Mouse (Mus musculus) MEL (cell line): ENCODE data around the gene Cry2. TPM values are rescaled to one million over a fixed set of nuclear protein-coding genes. Genes with fewer than 3 reads are reported as not detected.

Experiments
- DNase-seq: peaks from one replicate; pipeline ENCODE4 v3.0.0; 2011; ENCODE audit warnings: low read depth, low spot score
- H3K27ac ChIP-seq: 2 replicates; pipeline ENCODE4 v1.5.1; 2012; ENCODE audit warnings: low read depth, mild to moderate bottlenecking, control low read depth, low read length, moderate library complexity; ENCODE audit not compliant: control insufficient read depth
- H3K27me3 ChIP-seq, 2 experiments: fragments of 150-350 bp in 1 of 2; sonication (generic) in 1 of 2; 2 replicates each; pipeline ENCODE4 v1.6.1; 2012; ENCODE audit warnings: low read length in 2 of 2, mild to moderate bottlenecking in 2 of 2, improper control_type of control experiment in 1 of 2, moderate library complexity in 1 of 2; ENCODE audit not compliant: insufficient read depth in 2 of 2, control insufficient read depth in 1 of 2
- H3K36me3 ChIP-seq, 2 experiments: 2 replicates each; pipeline ENCODE4 v1.6.1; 2012 to 2014; ENCODE audit warnings: low read length in 2 of 2, improper control_type of control experiment in 1 of 2, inconsistent platforms in 1 of 2, mild to moderate bottlenecking in 1 of 2; ENCODE audit not compliant: insufficient read depth in 2 of 2, control insufficient read depth in 1 of 2
- H3K4me1 ChIP-seq, 2 experiments: fragments of 150-350 bp in 1 of 2; sonication (generic) in 1 of 2; 2 replicates each; pipeline ENCODE4 v1.6.1; 2012; ENCODE audit warnings: low read length in 2 of 2, improper control_type of control experiment in 1 of 2, mild to moderate bottlenecking in 1 of 2; ENCODE audit not compliant: insufficient read depth in 2 of 2, control insufficient read depth in 1 of 2
- H3K4me3 ChIP-seq, 2 experiments: fragments of 150-350 bp in 1 of 2; sonication (generic) in 1 of 2; 2 replicates each; pipeline ENCODE4 v1.5.1; 2012; ENCODE audit warnings: low read depth in 2 of 2, low read length in 2 of 2, mild to moderate bottlenecking in 2 of 2, moderate library complexity in 2 of 2, control low read depth in 1 of 2, improper control_type of control experiment in 1 of 2; ENCODE audit not compliant: control insufficient read depth in 1 of 2, insufficient read depth in 1 of 2
- H3K79me2 ChIP-seq: 2 replicates; pipeline ENCODE4 v1.6.1; 2012; ENCODE audit warnings: mild to moderate bottlenecking, low read length, moderate library complexity; ENCODE audit not compliant: control insufficient read depth, poor library complexity, insufficient read depth
- H3K9ac ChIP-seq: 2 replicates; pipeline ENCODE4 v1.6.1; 2012; ENCODE audit warnings: low read depth, mild to moderate bottlenecking, control low read depth, low read length, moderate library complexity; ENCODE audit not compliant: control insufficient read depth, poor library complexity, severe bottlenecking
- H3K9me3 ChIP-seq: fragments of 150-350 bp; sonication (generic); replicated peaks from 2 replicates; pipeline ENCODE4 v1.6.1; 2012; ENCODE audit warnings: mild to moderate bottlenecking, low read length, improper control_type of control experiment, moderate library complexity; ENCODE audit not compliant: insufficient read depth
- BHLHE40 ChIP-seq: IDR thresholded peaks from 2 replicates; pipeline ENCODE4 v1.6.1; 2012; ENCODE audit warnings: low read depth, mild to moderate bottlenecking, inconsistent platforms, low read length, improper control_type of control experiment, borderline replicate concordance
- CTCF ChIP-seq, 3 experiments: IDR thresholded peaks in 2 of 3; conservative IDR thresholded peaks in 1 of 3; 2 replicates each; pipeline ENCODE4 v1.5.1; 2011 to 2012; ENCODE audit warnings: low read length in 3 of 3, low read depth in 2 of 3, mild to moderate bottlenecking in 2 of 3, improper control_type of control experiment in 1 of 3, inconsistent platforms in 1 of 3, mixed read lengths in 1 of 3, moderate library complexity in 1 of 3; ENCODE audit not compliant: control insufficient read depth in 1 of 3, insufficient read depth in 1 of 3, poor library complexity in 1 of 3, severe bottlenecking in 1 of 3
- ETS1 ChIP-seq: IDR thresholded peaks from 2 replicates; pipeline ENCODE4 v1.6.1; 2012; ENCODE audit warnings: low read depth, mild to moderate bottlenecking, inconsistent platforms, low read length, improper control_type of control experiment, moderate library complexity
- GABPA ChIP-seq: IDR thresholded peaks from 2 replicates; pipeline ENCODE4 v1.6.1; 2012; ENCODE audit warnings: low read depth, mild to moderate bottlenecking, inconsistent platforms, low read length, improper control_type of control experiment, moderate library complexity
- HCFC1 ChIP-seq: IDR thresholded peaks from 2 replicates; pipeline ENCODE4 v1.6.1; 2012; ENCODE audit warnings: low read depth, mild to moderate bottlenecking, inconsistent platforms, low read length, improper control_type of control experiment, moderate library complexity
- JUND ChIP-seq: IDR thresholded peaks from 2 replicates; pipeline ENCODE4 v1.6.1; 2011; ENCODE audit warnings: low read depth, mild to moderate bottlenecking, improper control_type of control experiment, low read length
- KAT2A ChIP-seq: conservative IDR thresholded peaks from 2 replicates; pipeline ENCODE4 v1.6.1; 2012; ENCODE audit warnings: low read depth, low read length, improper control_type of control experiment, inconsistent platforms
- MAZ ChIP-seq: IDR thresholded peaks from 2 replicates; pipeline ENCODE4 v1.6.1; 2012; ENCODE audit warnings: low read depth, mild to moderate bottlenecking, inconsistent platforms, low read length, improper control_type of control experiment
- MEF2A ChIP-seq: IDR thresholded peaks from 2 replicates; pipeline ENCODE4 v1.6.1; 2014; ENCODE audit warnings: low read depth, mild to moderate bottlenecking, inconsistent platforms, low read length, improper control_type of control experiment; ENCODE audit not compliant: poor library complexity, insufficient replicate concordance, severe bottlenecking; ENCODE audit errors: extremely low read depth
- MYB ChIP-seq: IDR thresholded peaks from 2 replicates; pipeline ENCODE4 v1.6.1; 2011; ENCODE audit warnings: mild to moderate bottlenecking, low read depth, low read length, improper control_type of control experiment
- MYC ChIP-seq: IDR thresholded peaks from 2 replicates; pipeline ENCODE4 v1.6.1; 2011; ENCODE audit warnings: low read depth, mild to moderate bottlenecking, low read length, improper control_type of control experiment, moderate library complexity
- NRF1 ChIP-seq: IDR thresholded peaks from 2 replicates; pipeline ENCODE4 v1.6.1; 2014; ENCODE audit warnings: low read depth, mild to moderate bottlenecking, inconsistent platforms, low read length, improper control_type of control experiment, moderate library complexity; ENCODE audit not compliant: poor library complexity, insufficient read depth, severe bottlenecking
- POLR2AphosphoS2 ChIP-seq: IDR thresholded peaks from 2 replicates; pipeline ENCODE4 v1.6.1; 2011; ENCODE audit warnings: low read length, improper control_type of control experiment
- POLR2AphosphoS5 ChIP-seq: IDR thresholded peaks from 2 replicates; pipeline ENCODE4 v1.6.1; 2012; ENCODE audit warnings: low read depth, borderline replicate concordance, mild to moderate bottlenecking, inconsistent platforms, low read length, moderate library complexity, mixed read lengths
- RCOR1 ChIP-seq: IDR thresholded peaks from 2 replicates; pipeline ENCODE4 v1.6.1; 2012; ENCODE audit warnings: low read depth, mild to moderate bottlenecking, inconsistent platforms, low read length, improper control_type of control experiment
- SIN3A ChIP-seq: IDR thresholded peaks from 2 replicates; pipeline ENCODE4 v1.6.1; 2012; ENCODE audit warnings: low read length, improper control_type of control experiment, inconsistent platforms
- TBP ChIP-seq: IDR thresholded peaks from 2 replicates; pipeline ENCODE4 v1.8.0; 2011; ENCODE audit warnings: low read depth, low read length, improper control_type of control experiment
- UBTF ChIP-seq: IDR thresholded peaks from 2 replicates; pipeline ENCODE4 v1.6.1; 2012; ENCODE audit warnings: low read depth, mild to moderate bottlenecking, inconsistent platforms, low read length, improper control_type of control experiment, moderate library complexity, borderline replicate concordance; ENCODE audit not compliant: insufficient read depth
- USF1 ChIP-seq: IDR thresholded peaks from 2 replicates; pipeline ENCODE4 v1.6.1; 2014; ENCODE audit warnings: low read depth, mild to moderate bottlenecking, inconsistent platforms, low read length, improper control_type of control experiment, moderate library complexity
- USF2 ChIP-seq, 2 experiments: IDR thresholded peaks; 2 replicates each; pipeline ENCODE4 v1.6.1; 2011 to 2012; ENCODE audit warnings: improper control_type of control experiment in 2 of 2, low read length in 2 of 2, borderline replicate concordance in 1 of 2, inconsistent platforms in 1 of 2, low read depth in 1 of 2, mild to moderate bottlenecking in 1 of 2; ENCODE audit not compliant: insufficient read depth in 1 of 2
- ZC3H11A ChIP-seq: IDR thresholded peaks from 2 replicates; pipeline ENCODE4 v1.6.1; 2012; ENCODE audit warnings: low read depth, mild to moderate bottlenecking, inconsistent platforms, low read length, improper control_type of control experiment
- ZMIZ1 ChIP-seq: IDR thresholded peaks from 2 replicates; pipeline ENCODE4 v1.6.1; 2012; ENCODE audit warnings: low read depth, mild to moderate bottlenecking, inconsistent platforms, low read length, improper control_type of control experiment, moderate library complexity
- polyA plus RNA-seq, 2 experiments: library from polyadenylated mRNA; stranded (reverse) in 1 of 2; unstranded in 1 of 2; fragments of >175 nt in 1 of 2; fragments of >200 nt in 1 of 2; gene quantifications; 2 replicates each; pipeline versions ENCODE4 v1.2.1 to v1.2.4; 2012; ENCODE audit warnings: low replicate concordance in 2 of 2, low read depth in 1 of 2; ENCODE audit not compliant: insufficient read length in 2 of 2, insufficient read depth in 1 of 2, missing spikeins in 1 of 2
- total RNA-seq: library from RNA; depleted of rRNA; stranded (reverse); fragments of 300-350 nt; gene quantifications from 2 replicates; pipeline ENCODE4 v1.2.3, GENCODE M21; 2012

Gene Cry2
- total and polyA plus RNA-seq, 3 experiments = 13.3 to 36.2 TPM; not detected in 1

DNA sequence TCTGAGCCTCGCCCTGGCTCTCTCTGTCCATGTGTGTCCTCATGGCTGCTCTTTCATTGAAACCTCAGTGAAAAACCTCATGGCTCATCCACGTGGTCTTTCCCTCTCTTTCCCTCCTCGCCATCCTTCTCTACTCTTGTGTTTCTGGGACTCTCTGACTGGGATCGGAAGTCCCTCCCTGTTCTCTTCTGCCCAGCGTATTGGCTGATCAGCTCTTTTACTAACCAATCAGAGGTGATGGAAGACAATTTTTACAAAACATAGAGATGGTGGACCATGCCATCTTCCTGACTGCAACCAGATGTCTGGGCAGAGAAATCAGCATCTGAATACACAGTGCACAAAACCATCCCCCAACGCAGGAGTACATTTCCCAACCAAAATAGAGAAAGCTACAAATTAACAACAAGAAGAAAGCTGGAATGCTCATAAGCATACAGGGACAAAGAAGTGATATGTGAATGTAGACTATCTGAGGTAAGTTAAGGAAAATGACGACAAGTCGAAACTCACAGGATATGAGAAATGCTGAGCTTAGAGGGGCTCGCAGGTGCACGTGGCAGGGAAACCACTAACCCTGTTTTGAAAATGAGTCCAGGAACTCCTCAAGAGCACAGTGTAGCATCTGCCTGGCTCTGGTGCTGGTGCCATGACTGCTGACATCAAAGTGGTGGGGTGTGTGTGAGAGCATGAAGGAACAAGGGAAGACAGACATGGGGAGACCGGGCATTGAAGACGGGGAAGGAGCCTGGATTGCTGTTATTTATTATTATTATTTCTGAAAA is 38.2 kb upstream of the Cry2 start:
- DNase-seq = no peak
- Histone ChIP-seq H3K27ac (no peak overlapping the region), H3K27me3 (peaks cover 2 to 6% of the 10 kb centered on the region in 2 experiments; a peak in 2 of 4 replicates), H3K36me3 (no peaks in the 10 kb centered on the region), H3K79me2 (no peaks in the 10 kb centered on the region), H3K4me3 (no peak overlapping the region), H3K4me1 (no peaks in the 10 kb centered on the region), H3K9ac (no peak overlapping the region), H3K9me3 (no peaks in the 10 kb centered on the region)
- TF ChIP-seq SIN3A = no peak
- TF ChIP-seq MAZ = no peak
- TF ChIP-seq NRF1 = no peak

DNA sequence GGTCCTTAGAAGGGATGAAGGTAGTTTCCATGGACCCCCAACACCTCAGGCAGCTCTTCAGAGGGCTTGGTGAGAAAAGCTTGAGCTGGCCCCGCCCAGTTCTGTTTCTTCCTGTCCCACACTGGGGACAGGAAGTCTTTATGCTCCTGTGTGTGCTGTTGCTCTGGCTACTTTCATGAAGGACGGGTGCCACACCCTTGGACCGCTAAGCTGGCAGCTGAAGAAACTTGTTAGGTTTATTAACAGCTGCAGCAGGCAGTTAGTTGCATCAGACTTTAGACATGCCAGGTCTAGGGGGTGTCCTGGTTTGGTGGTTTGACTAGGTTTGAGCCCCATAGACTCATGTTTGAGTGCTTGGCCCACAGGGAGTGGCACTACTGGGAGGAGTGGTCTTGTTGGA is 30.8 kb upstream of the Cry2 start:
- H3K27me3 ChIP-seq = peaks cover 0 to 4% of the 10 kb centered on the region in 2 experiments; a peak in 2 of 4 replicates
- no peak for TF ChIP-seq CTCF (IDR thresholded peaks at IDR 0.05 in 2 of 3, conservative IDR thresholded peaks at IDR 0.05 in 1 of 3; ENCODE audit: control insufficient read depth in 1 of 3, insufficient read depth in 1 of 3, low read depth in 2 of 3, low read length in 3 of 3, poor library complexity in 1 of 3, severe bottlenecking in 1 of 3)
- TF ChIP-seq SIN3A = no peak
- TF ChIP-seq GABPA = no peak
- no peak for TF ChIP-seq UBTF
- TF ChIP-seq USF1 = no peak
- no peak for TF ChIP-seq USF2 (IDR thresholded peaks at IDR 0.05; ENCODE audit: borderline replicate concordance in 1 of 2, insufficient read depth in 1 of 2, low read depth in 1 of 2, low read length in 2 of 2)
- no peak for TF ChIP-seq KAT2A
- no peak for TF ChIP-seq MYC
- no peak for TF ChIP-seq MYB
- TF ChIP-seq ETS1 = no peak
- TF ChIP-seq HCFC1 = no peak
- no peak for TF ChIP-seq MEF2A
- TF ChIP-seq JUND = no peak
- TF ChIP-seq BHLHE40 = no peak
- TF ChIP-seq ZC3H11A = no peak
- no peak for TF ChIP-seq ZMIZ1
- no peak for TF ChIP-seq RCOR1
- TF ChIP-seq TBP = no peak
- no peak for TF ChIP-seq POLR2AphosphoS2
- no peak for TF ChIP-seq POLR2AphosphoS5
- DNase-seq = no peak
- H3K9me3 ChIP-seq = no peaks in the 10 kb centered on the region
- no peak overlapping the region for H3K27ac ChIP-seq
- H3K4me1 ChIP-seq = peaks cover 2 to 4% of the 10 kb centered on the region in 2 experiments; a peak in 2 of 4 replicates
- H3K79me2 ChIP-seq = peaks cover 2% of the 10 kb centered on the region; the same call in 1 of the 2 replicates
- H3K9ac ChIP-seq = no peak overlapping the region
- H3K36me3 ChIP-seq = no peaks in the 10 kb centered on the region
- no peak overlapping the region for H3K4me3 ChIP-seq
